ENCODE assay signal across 8 mouse cellular contexts in the genomic region with DNA sequence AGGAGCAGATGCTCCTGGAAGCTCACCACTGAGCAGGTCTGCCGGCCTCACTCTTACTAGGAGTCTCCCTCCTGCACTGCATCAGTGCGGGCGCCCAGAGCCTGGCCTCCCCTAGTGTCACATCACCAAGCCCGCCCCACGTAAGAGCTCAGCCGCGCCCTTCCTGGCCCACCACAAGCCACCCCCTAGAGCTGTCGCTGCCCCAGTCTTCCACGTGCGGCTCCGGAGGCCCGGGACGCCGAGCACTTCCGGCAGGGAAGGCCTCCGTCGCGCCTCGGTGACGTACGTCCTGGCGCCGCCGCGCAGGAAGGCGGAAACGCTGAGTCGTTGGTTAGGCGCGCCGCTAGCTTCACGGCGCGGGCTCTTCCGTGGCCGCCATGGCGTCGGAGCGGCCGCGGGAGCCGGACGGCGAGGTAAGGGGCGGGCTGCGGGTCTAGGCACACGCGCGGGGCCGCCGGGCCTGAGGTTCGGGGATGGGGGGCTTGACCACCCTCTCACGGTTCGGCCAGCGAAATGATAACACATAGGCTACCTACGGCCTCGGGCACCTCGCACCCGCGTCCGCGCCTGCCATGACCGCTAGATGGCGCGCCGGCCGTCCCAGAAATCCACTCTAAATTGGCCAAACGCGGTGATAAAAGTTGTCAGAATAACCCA. TPM values are rescaled to one million over a fixed set of nuclear protein-coding genes. Genes with fewer than 3 reads are reported as not detected.
A peak's percentile ranks its signal among the peaks of the same experiment; 100 is the strongest.
DNase-seq lines count a peak whose midpoint lies in the region; ATAC-seq and TF ChIP-seq lines count a peak whose summit lies in the region.

Secisbp2 (plus strand) TSS at position 290 of the 657 bp plus-strand sequence.

- H3K9ac ChIP-seq in embryonic facial prominence, embryonic 13.5 days, result peak within 1 kb of the TSS; percentile 81
- H3K9ac ChIP-seq in heart, adult 2 months (ENCODE audit: low read depth, low read length), result peak within 1 kb of the TSS; percentile 97
- peak within 1 kb of the TSS; percentile 76 for H3K9ac ChIP-seq in limb, embryonic 13.5 days
- H3K9ac ChIP-seq in midbrain, embryonic 16.5 days (ENCODE audit: low read depth, low read length), result peak within 1 kb of the TSS; percentile 82

- DNase-seq in 3134 (ENCODE audit: extremely low read depth, insufficient read length, low spot score), result peak; percentile 95
- peak; percentile 96 for DNase-seq in adrenal gland, postnatal 36 days
- DNase-seq in heart, adult 2 months, result peak; percentile 97 to 98
- peak; percentile 89 to 93 for DNase-seq in kidney, adult 8-10 months
- peak; percentile 93 to 95 for DNase-seq in spleen, postnatal 10 days (ENCODE audit: low spot score in 2 of 2)

- peak; percentile 63 for TF ChIP-seq POLR2A in heart, adult 2 months (IDR thresholded peaks at IDR 0.05; ENCODE audit: insufficient read depth, low read depth, low read length)

- peak; percentile 89 for ATAC-seq in embryonic facial prominence, embryonic 13.5 days (ENCODE audit: insufficient number of reproducible peaks, insufficient read depth, low FRiP score, low TSS enrichment, low read depth)
- peak; percentile 97 for ATAC-seq in limb, embryonic 13.5 days (ENCODE audit: low FRiP score, low read depth)
- peak; percentile 97 for ATAC-seq in midbrain, embryonic 16.5 days

- no peaks in the 10 kb centered on the region for H3K27me3 ChIP-seq in embryonic facial prominence, embryonic 13.5 days
- H3K27me3 ChIP-seq in heart, adult 2 months (ENCODE audit: control insufficient read depth, insufficient read depth, low read length), result no peaks in the 10 kb centered on the region
- H3K27me3 ChIP-seq in limb, embryonic 13.5 days, result no peaks in the 10 kb centered on the region
- H3K27me3 ChIP-seq in midbrain, embryonic 16.5 days (ENCODE audit: control insufficient read depth, insufficient read depth, low read depth, low read length), result no peaks in the 10 kb centered on the region

- H3K4me2 ChIP-seq in embryonic facial prominence, embryonic 13.5 days, result peak within 1 kb of the TSS; percentile 82
- H3K4me2 ChIP-seq in limb, embryonic 13.5 days (replicated peaks), result peak within 1 kb of the TSS; percentile 79
- peak within 1 kb of the TSS; percentile 84 for H3K4me2 ChIP-seq in midbrain, embryonic 16.5 days (ENCODE audit: low read length)

- no peak for TF ChIP-seq CTCF in heart, adult 2 months (IDR thresholded peaks at IDR 0.05)

- TF ChIP-seq EP300 in heart, adult 2 months (IDR thresholded peaks at IDR 0.05; ENCODE audit: insufficient read depth, low read depth, low read length), result 0 out of 2 replicates have a peak, but pooled peaks have one; percentile 19

- H3K36me3 ChIP-seq in embryonic facial prominence, embryonic 13.5 days, result peaks cover 37% of the 10 kb centered on the region
- H3K36me3 ChIP-seq in heart, adult 2 months (ENCODE audit: control insufficient read depth, insufficient read depth, low read length), result no peaks in the 10 kb centered on the region
- peaks cover 40% of the 10 kb centered on the region for H3K36me3 ChIP-seq in limb, embryonic 13.5 days
- H3K36me3 ChIP-seq in midbrain, embryonic 16.5 days (ENCODE audit: control insufficient read depth, insufficient read depth, low read length), result peaks cover 8% of the 10 kb centered on the region

- H3K4me1 ChIP-seq in embryonic facial prominence, embryonic 13.5 days, result peaks cover 33% of the 10 kb centered on the region
- H3K4me1 ChIP-seq in heart, adult 2 months (ENCODE audit: control insufficient read depth, insufficient read depth, low read length), result peaks cover 3% of the 10 kb centered on the region
- H3K4me1 ChIP-seq in limb, embryonic 13.5 days, result peaks cover 35% of the 10 kb centered on the region
- H3K4me1 ChIP-seq in midbrain, embryonic 16.5 days (ENCODE audit: control insufficient read depth, insufficient read depth, low read length), result peaks cover 14% of the 10 kb centered on the region

- intact Hi-C loops in heart, adult 2 months (cut with DNase I), result loop anchor here (10.0 kb wide), 1 partner anchor 573 kb away; no protein-coding TSS in a partner anchor

- peak within 1 kb of the TSS; percentile 71 for H3K4me3 ChIP-seq in embryonic facial prominence, embryonic 13.5 days
- H3K4me3 ChIP-seq in heart, adult 2 months, result peak within 1 kb of the TSS; percentile 91
- peak within 1 kb of the TSS; percentile 68 for H3K4me3 ChIP-seq in limb, embryonic 13.5 days
- H3K4me3 ChIP-seq in midbrain, embryonic 16.5 days (ENCODE audit: low read depth, low read length), result peak within 1 kb of the TSS; percentile 70

- WGBS in embryonic facial prominence, embryonic 13.5 days, result under 1% methylated on average over 69 of the region's 69 CpGs
- under 1% methylated on average over 68 of the region's 69 CpGs for WGBS in heart, adult 2 months
- WGBS in limb, embryonic 13.5 days, result under 1% methylated on average over 69 of the region's 69 CpGs
- under 1% methylated on average over 69 of the region's 69 CpGs for WGBS in midbrain, embryonic 16.5 days

- H3K79me2 ChIP-seq in heart, adult 2 months (replicated peaks; ENCODE audit: control insufficient read depth, insufficient read depth, low read length), result peaks cover 4% of the 10 kb centered on the region; the same call in 1 of the 2 replicates

- H3K27ac ChIP-seq in embryonic facial prominence, embryonic 13.5 days, result peak within 1 kb of the TSS; percentile 89
- peak within 1 kb of the TSS; percentile 93 for H3K27ac ChIP-seq in heart, adult 2 months
- H3K27ac ChIP-seq in limb, embryonic 13.5 days, result peak within 1 kb of the TSS; percentile 85
- H3K27ac ChIP-seq in midbrain, embryonic 16.5 days (ENCODE audit: low read length), result peak within 1 kb of the TSS; percentile 91

- no peaks in the 10 kb centered on the region for H3K9me3 ChIP-seq in embryonic facial prominence, embryonic 13.5 days
- H3K9me3 ChIP-seq in limb, embryonic 13.5 days, result no peaks in the 10 kb centered on the region
- H3K9me3 ChIP-seq in midbrain, embryonic 16.5 days (replicated peaks; ENCODE audit: control insufficient read depth, low read length, poor library complexity, severe bottlenecking), result no peaks in the 10 kb centered on the region

RNA-seq across cellular contexts. Expression of gene Secisbp2, which starts in this region (rescaled TPM):
- 10 to 100 TPM; 20.9 to 24.8 TPM for total RNA-seq in adrenal gland, postnatal 36 days (2021)
- polyA plus RNA-seq in embryonic facial prominence, embryonic 13.5 days (2015; fragmentation: Nextera tagmentation; extraction: Ambion mirVana), result 36.1 and 38.3 TPM in 2 replicates
- 10 to 100 TPM; 11.1 to 11.5 TPM for total RNA-seq in heart, adult 2 months (2021)
- polyA plus RNA-seq in heart, adult 2 months (2012; rRNA removed), result 15.3 and 20.6 TPM in 2 replicates
- polyA plus RNA-seq in limb, embryonic 13.5 days (2015; fragmentation: Nextera tagmentation; extraction: Ambion mirVana), result 31.6 and 33.4 TPM in 2 replicates
- polyA plus RNA-seq in midbrain, embryonic 16.5 days (2015; fragmentation: Nextera tagmentation; extraction: Ambion mirVana), result 29.4 and 33.6 TPM in 2 replicates

Comparison
In these comparisons a context has a peak if more than half of its experiments do, and no peak if none do; other contexts are left out.
1. Peak in every context shown above with its lines: DNase-seq, ATAC-seq, H3K4me3 ChIP-seq and H3K27ac ChIP-seq.